Mouse (Mus musculus) inflammation-experienced regulatory T-cells, adult 6 months (primary cell): ENCODE measurements around the gene Tshz3. TPM values are rescaled to one million over a fixed set of nuclear protein-coding genes. Genes with fewer than 3 reads are reported as not detected.

Source experiments
- ATAC-seq: one replicate; pipeline ENCODE4 v1.8.0; 2017
- polyA plus RNA-seq, 3 experiments: library from polyadenylated mRNA; unstranded; fragments of 100-300 nt; shearing (Covaris generic); gene quantifications; one replicate each; pipeline ENCODE4 v1.2.1; 2017

Tshz3 gene
- polyA plus RNA-seq, 3 experiments from 2014 or later: 0.14 TPM; not detected in 2

DNA sequence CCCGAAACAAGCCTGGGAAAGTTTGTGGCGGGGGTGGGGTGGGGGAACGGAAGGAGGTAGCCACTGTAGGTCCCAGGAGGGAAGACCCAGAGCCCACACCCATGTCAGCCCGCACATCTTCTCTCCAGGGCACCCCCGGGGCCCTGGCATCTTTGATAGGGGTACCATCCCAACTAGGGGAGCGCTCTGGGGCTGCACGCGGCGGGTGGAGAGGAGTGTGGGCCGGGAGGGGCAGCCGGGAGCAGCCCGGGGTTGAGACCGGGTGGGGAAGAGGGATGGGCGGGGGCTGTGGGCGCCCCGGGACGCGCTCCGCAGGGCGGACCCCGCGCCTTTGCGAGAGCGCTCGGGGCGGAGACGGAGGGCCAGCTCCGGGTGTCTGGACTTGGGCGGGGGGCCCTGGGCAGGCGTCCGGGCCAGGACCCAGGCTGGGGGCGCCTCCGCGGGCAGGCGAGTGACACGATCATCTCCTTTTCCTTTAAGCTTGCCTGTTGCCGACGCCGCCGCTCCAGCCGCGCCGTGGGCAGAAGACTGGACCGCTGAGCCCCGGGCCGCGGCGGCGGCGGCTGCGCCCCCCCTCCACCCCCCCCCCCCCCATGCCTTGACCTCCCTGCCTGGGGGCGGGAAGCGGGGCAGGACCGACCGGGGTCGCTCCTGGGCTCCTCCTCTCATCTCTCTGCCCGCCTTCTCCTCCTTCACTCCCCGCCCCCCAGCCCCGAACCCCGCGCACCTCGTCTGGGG is 631 bp upstream of the Tshz3 start:
- ATAC-seq: no peak

DNA sequence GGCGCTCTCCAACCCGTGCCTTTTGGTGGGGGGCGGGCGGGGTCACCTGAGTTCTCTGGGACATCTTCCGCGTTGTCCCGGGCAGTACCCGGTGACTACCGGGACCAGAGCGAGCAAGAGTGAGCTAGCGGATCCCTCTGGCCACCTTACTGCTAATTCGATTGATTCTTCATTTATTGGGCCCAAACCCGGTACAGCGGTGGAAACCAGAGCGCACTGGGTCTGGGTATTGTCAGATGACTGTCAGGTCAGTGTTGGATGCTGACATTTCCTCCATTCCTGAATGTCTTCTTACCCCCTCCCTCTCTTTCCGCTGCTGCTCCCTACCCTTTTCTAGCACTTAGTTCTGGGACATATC is 650 bp downstream of the Tshz3 start:
- ATAC-seq: no peak

- ATAC-seq: no peak
These were observed 1.4 kb downstream of the Tshz3 start for GRCm38 (mm10) chr7:36699001-36699987.

DNA sequence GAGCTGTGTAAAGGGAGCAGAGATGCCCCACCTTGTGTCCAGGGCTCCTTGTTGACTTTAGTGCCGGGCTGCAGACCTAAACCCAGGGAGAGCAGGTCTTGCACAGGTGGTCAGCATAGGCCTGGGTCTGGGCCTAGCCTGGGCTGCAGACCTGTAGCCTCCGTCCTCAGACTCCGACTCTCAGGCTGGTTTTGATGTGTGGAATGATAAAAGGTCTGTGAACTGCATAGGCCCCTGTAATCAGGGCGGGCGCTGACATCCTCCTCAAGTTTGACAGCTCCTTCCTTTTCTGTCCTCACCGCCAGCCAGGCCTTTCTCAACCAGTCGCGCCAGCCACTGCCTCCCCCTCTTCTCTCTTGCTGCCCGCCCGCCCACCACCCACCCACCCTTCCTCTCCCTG is 8.7 kb downstream of the Tshz3 start:
- ATAC-seq: no peak

DNA sequence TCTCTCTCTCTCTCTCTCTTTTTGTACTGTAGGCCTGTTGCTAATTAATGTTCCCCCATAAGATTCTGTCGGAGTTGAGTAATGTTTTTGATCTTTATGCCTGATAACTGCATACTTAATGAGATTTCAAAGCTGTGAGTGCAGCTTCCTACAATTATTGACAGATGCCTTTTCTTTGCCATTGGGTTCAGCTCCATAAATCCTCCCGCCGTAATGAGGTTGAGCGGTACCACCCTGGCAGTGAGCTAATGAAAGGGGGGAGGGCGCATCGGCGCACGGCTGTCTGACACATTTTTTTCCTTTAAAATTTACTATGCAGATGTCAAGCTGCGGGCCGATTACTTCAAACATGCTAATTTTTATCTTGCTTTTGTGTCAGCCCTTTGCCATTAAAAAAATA is 9.3 kb downstream of the Tshz3 start:
- no peak for ATAC-seq

DNA sequence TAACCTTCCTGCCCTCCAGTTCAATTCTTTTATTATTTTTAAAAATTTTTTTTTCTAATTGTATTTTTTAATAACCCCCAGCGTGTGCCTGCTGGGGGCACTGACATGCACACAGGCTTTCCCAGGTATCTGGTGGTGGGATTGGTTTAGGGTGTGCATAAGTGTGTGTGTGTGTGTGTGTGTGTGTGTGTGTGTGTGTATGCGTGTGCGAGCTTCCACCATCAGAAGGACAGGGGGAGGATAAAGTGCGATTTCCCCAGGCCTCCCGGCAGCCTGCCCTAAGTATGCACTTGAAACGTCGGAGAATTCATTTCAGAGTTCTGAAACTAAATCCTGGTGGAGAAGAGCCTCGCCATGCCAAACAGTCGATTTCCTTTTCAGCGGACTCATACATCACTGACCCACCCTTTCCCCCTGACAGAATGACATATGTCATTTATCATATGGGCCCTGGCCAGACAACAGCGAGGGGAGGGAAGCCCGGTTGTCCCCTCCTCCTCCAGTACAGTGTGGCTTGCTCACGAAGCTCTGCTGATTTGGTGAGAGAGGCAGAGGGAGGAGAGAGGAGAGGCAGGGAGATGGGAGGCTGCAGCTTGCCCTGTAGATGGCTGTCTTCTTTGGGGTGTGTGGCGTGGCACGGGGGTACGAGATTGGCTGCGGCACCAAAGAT is 9.9 kb downstream of the Tshz3 start:
- no peak for ATAC-seq

GRCm38 (mm10) chr7:36708823-36709222 is 10.9 kb downstream of the Tshz3 start:
- no peak for ATAC-seq

GRCm38 (mm10) chr7:36709239-36709638 is 11.3 kb downstream of the Tshz3 start:
- no peak for ATAC-seq

DNA sequence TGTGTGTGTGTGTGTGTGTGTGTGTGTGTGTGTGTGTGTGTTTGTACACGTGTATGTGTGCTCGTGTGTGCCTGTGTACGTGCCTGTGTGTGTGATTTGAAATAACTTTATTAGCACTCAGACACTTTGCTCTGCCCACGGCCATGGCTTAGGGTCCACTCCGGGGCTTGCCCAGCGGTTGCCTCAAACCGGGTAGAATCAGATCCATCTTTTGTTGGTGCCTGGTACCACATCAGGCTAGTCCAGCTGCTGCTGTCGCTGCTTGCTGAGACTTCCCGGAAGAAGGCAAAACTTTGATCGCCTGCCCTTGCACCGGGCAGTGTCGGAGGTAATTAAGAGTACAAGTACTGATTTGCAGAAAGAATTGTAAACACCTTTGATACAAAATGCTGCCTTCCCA is 12.1 kb downstream of the Tshz3 start:
- no peak for ATAC-seq

DNA sequence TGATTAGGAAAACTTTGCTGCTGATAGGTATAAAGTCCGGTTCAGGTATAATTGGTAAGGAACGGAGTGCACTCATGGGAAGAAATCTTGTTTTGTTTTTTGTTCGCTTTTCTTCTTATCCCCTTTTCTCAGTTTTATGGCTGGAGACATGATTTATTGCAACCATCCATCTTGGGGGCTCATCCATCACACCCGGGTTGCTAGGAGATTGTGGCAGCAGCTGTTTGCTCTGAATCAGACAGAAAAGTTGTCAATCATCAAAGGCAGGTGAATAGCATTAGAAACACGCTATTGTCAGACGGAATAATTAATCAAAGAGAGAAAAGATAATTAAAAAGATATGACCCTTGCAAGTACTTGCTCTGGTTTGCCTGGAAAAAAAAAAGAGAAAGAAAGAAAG is 12.5 kb downstream of the Tshz3 start:
- ATAC-seq: no peak

GRCm38 (mm10) chr7:36711766-36712165 is 13.8 kb downstream of the Tshz3 start:
- ATAC-seq: no peak

DNA sequence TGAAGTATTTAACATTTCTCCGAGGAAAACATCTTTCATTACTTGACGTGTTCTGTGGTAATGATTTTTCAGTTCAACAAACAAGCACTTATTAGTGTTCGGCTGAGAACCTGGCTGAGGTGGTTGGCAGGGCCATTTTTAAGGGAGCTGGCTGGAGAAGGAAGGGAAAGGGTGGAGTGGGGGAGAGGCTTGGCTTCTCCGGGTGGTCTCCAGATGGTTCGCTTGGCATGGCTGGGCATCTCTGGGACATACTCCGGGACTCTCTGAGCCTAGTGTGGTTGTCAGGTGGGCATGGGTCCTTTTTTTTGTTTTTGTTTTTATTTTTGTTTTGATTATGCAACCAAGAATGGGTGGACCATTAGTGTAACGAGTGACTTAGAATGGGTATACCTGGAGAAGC is 16.4 kb downstream of the Tshz3 start:
- no peak for ATAC-seq

GRCm38 (mm10) chr7:36717192-36717591 is 19.3 kb downstream of the Tshz3 start:
- no peak for ATAC-seq

GRCm38 (mm10) chr7:36720830-36721229 is 22.9 kb downstream of the Tshz3 start:
- no peak for ATAC-seq

GRCm38 (mm10) chr7:36736303-36737050 is 38.6 kb downstream of the Tshz3 start:
- no peak for ATAC-seq

DNA sequence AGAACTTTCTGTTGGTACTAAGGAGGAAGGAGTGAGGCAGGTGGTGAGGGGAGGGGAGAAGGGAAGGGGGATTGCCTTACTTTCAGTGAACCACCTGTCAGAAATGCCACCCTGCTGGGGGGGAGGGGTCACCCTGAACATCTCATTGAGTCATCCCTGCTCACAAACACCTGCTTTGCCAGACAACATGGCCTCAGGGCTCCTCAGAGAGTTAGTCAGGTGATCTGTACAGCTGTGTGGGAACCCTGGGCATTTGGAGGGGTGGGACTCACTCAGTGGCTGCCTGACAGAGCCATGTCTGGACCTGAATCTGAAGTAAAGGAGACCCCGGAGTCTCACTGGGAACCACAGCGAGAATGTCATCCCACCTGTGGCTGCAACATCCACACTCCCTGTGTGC is 53.6 kb downstream of the Tshz3 start:
- no peak for ATAC-seq

- no peak for ATAC-seq
These were observed 69.7 kb downstream of the Tshz3 start for GRCm38 (mm10) chr7:36767501-36768092.

GRCm38 (mm10) chr7:36773086-36773485 is 75.2 kb downstream of the Tshz3 start:
- ATAC-seq: no peak

DNA sequence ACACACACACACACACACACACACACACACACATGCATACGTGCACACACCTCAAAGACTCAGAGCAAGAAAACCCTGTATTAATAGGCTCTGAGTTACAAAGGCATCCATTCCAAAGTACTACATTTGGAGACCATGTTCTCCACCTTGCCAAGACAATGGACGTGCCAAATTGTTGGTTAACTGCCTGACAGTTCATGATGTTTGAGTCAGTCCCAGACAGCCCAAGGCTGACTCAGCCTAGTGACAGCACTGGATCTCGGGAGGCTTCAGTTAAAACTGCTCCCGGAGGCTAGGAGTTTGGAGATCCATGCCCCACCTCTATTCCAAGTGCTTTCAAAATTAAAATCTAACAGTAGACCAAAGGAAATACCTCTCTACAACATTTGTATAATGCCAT is 79.0 kb downstream of the Tshz3 start:
- ATAC-seq: no peak

DNA sequence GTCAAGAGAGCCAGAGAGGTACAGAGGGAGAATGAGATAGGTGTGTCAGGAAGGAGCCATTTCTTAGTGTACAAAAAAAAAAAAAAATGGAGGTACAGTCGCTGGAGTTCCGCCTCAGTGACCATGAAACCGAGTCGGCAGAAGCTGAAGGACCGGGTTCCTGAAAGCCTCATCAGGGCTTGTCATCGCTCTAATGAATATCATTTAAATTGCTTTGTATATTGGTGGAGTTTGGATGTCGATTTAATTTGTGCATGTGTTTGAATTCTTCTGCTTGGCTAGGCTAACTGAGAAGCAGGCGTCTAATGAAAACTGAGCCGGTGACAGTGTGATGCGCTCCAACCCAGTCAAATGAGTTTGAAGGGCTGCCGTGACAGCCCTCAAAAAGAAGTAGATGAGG is 80.5 kb downstream of the Tshz3 start:
- ATAC-seq: no peak

DNA sequence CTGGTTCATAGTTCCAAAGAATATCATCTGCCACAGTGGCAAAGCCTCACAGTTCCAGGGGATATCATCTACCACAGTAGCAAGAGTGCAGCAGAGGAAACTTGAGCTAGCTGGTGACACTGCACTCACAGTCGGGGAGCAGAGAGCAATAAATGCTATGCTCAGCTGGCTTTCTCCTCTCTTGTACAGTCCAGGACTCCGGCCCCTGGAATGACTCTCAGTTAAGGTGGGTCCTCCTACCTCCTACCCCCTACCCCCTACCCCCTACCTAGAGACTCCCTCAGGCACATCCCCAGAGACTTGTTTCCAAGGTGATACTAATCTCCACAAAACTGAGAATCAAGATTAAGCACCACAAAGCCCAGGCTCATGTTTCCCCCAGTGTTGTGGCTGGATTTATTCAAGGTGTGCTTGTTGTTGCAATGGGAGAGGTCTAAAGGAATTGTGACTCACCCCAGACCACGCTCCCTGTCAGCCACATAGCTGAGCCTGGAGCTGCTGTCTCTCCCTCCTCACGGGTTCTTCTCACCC is 86.4 kb downstream of the Tshz3 start:
- no peak for ATAC-seq
